Mouse (Mus musculus) erythroblast, embryonic 14.5 days (primary cell): ENCODE measurements around the gene Bcas3.

Experiments
- GATA1 ChIP-seq: IDR thresholded peaks from 2 replicates; pipeline ENCODE4 v1.6.1; 2012; ENCODE audit warnings: low read length, inconsistent platforms, mixed read lengths
- TAL1 ChIP-seq: IDR thresholded peaks from 3 replicates; pipeline ENCODE4 v1.6.1; 2012; ENCODE audit warnings: low read length, inconsistent platforms, mixed read lengths

- TF ChIP-seq GATA1 (no peak), TAL1 (no peak)
Measured at GRCm38 (mm10) chr11:85837291-85837647, 484.3 kb downstream of the Bcas3 start.
